Comparison of ENCODE assay signal across 13 mouse cellular contexts in the genomic region with DNA sequence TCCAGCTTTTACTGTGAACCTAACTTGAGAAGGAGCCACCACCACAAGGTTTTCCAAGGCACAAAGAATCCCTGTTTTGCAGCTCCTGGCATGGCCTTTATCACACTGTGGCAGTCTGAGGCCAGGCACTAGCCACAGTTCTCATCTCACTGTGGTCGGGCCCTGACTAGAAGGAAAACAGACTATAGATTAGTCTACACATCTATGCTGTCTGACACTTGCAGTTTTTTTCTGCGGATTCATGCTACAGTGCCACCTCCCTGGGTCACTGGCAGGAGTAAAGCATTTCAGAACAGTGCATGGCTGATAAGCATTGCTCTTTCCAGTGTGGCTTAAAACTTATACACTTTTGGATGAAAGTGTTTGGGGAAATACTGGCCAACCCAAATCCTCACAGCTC.
"Had no signal": no experiment of that assay in that cellular context is flagged by ENCODE, and none has a peak within 500 bp of the region (broad histone marks: within the 10 kb centered on the region; RNA-seq: fewer than 3 reads in every experiment).

No protein-coding gene starts in this region.

- H3K4me3 ChIP-seq: kidney, embryonic 15.5 days; limb, embryonic 13.5 days; midbrain, embryonic 13.5 days had no signal

- H3K9ac ChIP-seq: kidney, embryonic 15.5 days; limb, embryonic 13.5 days; midbrain, embryonic 13.5 days had no signal

- DNase-seq: kidney, adult 2 months; kidney, postnatal 14 days; lung, adult 18-20 months; lung, postnatal 36 days; retina, postnatal 1 day; right cerebral cortex, postnatal 4 days; spleen, adult 18-20 months; thymus, adult 18-20 months; thymus, postnatal 25 days had no signal

- H3K36me3 ChIP-seq: kidney, embryonic 15.5 days; limb, embryonic 13.5 days; midbrain, embryonic 13.5 days had no signal

- H3K27ac ChIP-seq: kidney, embryonic 15.5 days; limb, embryonic 13.5 days; midbrain, embryonic 13.5 days had no signal

- H3K27me3 ChIP-seq: kidney, embryonic 15.5 days; limb, embryonic 13.5 days; midbrain, embryonic 13.5 days had no signal

- H3K4me1 ChIP-seq: kidney, embryonic 15.5 days; limb, embryonic 13.5 days had no signal

- H3K9me3 ChIP-seq: kidney, embryonic 15.5 days; limb, embryonic 13.5 days; midbrain, embryonic 13.5 days had no signal

- ATAC-seq: intestine, embryonic 16.5 days had no signal

- H3K4me2 ChIP-seq: kidney, embryonic 15.5 days; limb, embryonic 13.5 days; midbrain, embryonic 13.5 days had no signal
